Mouse (Mus musculus) hindbrain, embryonic 16.5 days (tissue): ENCODE measurements around the gene Tasp1. TPM values are rescaled to one million over a fixed set of nuclear protein-coding genes. Genes with fewer than 3 reads are reported as not detected.
"Not testable (repeated sequence)": the region's sequence is repeated elsewhere in the genome, so short reads cannot be mapped to it uniquely, and the experiment has no call there.

Experiments used
- ATAC-seq: fragments of 200-750 bp; cut with Nextera tagmentation; 2 replicates; pipeline ENCODE4 v1.8.0; 2017; ENCODE audit warnings: moderate TSS enrichment, moderate library complexity
- H3K27ac ChIP-seq: fragments of 300-500 bp; sonication (generic); 2 replicates; pipeline ENCODE4 v1.5.1; 2014; ENCODE audit warnings: low read depth, mild to moderate bottlenecking, control low read depth, low read length, moderate library complexity
- H3K27me3 ChIP-seq: fragments of 300-500 bp; sonication (generic); replicated peaks from 2 replicates; pipeline ENCODE4 v1.6.1; 2014; ENCODE audit warnings: low read length; ENCODE audit not compliant: control insufficient read depth, insufficient read depth
- H3K36me3 ChIP-seq: fragments of 300-500 bp; sonication (generic); 2 replicates; pipeline ENCODE4 v1.6.1; 2014; ENCODE audit warnings: mild to moderate bottlenecking, low read length, moderate library complexity, mixed read lengths; ENCODE audit not compliant: control insufficient read depth, insufficient read depth
- H3K4me1 ChIP-seq: fragments of 300-500 bp; sonication (generic); 2 replicates; pipeline ENCODE4 v1.6.1; 2014; ENCODE audit warnings: low read depth, low read length; ENCODE audit not compliant: control insufficient read depth, insufficient read depth
- H3K4me2 ChIP-seq: fragments of 300-500 bp; sonication (generic); 2 replicates; pipeline ENCODE4 v1.6.1; 2014; ENCODE audit warnings: mild to moderate bottlenecking, low read length, control low read depth, moderate library complexity
- H3K4me3 ChIP-seq: fragments of 300-500 bp; sonication (generic); 2 replicates; pipeline ENCODE4 v1.5.1; 2014; ENCODE audit warnings: mild to moderate bottlenecking, low read length, control low read depth, moderate library complexity
- H3K9ac ChIP-seq: fragments of 300-500 bp; sonication (generic); 2 replicates; pipeline ENCODE4 v1.6.1; 2014; ENCODE audit warnings: low read depth, mild to moderate bottlenecking, control low read depth, low read length, moderate library complexity
- H3K9me3 ChIP-seq: fragments of 300-500 bp; sonication (generic); 2 replicates; pipeline ENCODE4 v1.6.1; 2014; ENCODE audit warnings: mild to moderate bottlenecking, low read length, moderate library complexity; ENCODE audit not compliant: control insufficient read depth
- WGBS: fragments of 180-500 bp; shearing (Covaris S2); extraction: QIAGEN DNeasy Blood & Tissue Kit; methylation state at CpG from one replicate; pipeline ENCODE4 v1.1.7; 2014; 5-methylcytosine and 5-hydroxymethylcytosine counted together
- polyA plus RNA-seq: library from polyadenylated mRNA; unstranded; fragments of >200 nt; fragmentation: Nextera tagmentation; extraction: Ambion mirVana; gene quantifications from 2 replicates; pipeline ENCODE4 v1.2.1, GENCODE M21; 2015

The Tasp1 gene
- polyA plus RNA-seq, 1 experiment from 2014 or later, result 24.6 TPM

DNA sequence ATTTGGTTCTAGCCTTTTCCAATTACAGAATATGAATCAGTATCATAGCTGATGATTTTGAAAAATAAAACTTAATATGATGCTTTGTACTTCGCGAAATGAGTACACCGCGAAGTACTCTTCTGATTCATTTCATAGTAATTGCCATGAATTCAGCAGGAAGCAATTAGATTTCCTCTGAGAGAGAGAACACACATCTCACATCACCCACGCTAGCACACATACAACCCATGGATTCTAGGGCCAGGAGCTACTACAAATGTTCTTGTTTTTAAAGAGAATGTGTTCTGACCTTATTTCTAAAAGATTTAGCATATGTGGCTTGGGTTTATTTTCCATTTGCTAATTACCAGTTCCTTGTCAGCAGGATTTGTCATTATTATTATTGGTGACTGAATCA lies 26.8 kb upstream of the Tasp1 start:
- WGBS, result 93% methylated on average over 5 of the region's 5 CpGs
- Histone ChIP-seq H3K4me3 (no peak overlapping the region), H3K36me3 (no peaks in the 10 kb centered on the region), H3K9me3 (no peaks in the 10 kb centered on the region), H3K27ac (no peak overlapping the region), H3K27me3 (no peaks in the 10 kb centered on the region), H3K4me2 (no peak overlapping the region), H3K9ac (no peak overlapping the region), H3K4me1 (no peaks in the 10 kb centered on the region)
- ATAC-seq, result no peak

DNA sequence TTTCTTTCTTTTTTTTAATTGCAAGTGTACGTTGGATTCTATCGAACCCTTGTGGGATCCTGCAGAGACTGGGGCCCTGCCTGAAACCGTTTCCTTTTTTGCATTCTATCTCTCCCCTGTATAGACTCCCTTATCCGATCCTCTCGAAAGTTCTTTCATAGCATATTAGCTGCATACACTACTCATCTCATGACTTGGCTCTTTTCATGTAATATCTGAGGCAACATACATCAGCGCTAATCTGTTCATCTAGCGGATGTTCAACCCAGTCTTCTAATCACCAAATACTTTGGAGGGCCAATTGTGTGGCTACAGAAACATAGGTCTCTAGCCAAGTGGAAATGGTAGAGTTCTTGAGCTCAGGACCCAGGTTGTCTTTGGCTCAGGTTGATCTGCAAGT lies 17.6 kb upstream of the Tasp1 start:
- no peak overlapping the region for H3K27ac ChIP-seq
- H3K27me3 ChIP-seq, result no peaks in the 10 kb centered on the region
- no peak overlapping the region for H3K4me2 ChIP-seq
- no peak overlapping the region for H3K4me3 ChIP-seq
- H3K4me1 ChIP-seq, result no peaks in the 10 kb centered on the region
- no peak for ATAC-seq
- H3K9me3 ChIP-seq, result no peaks in the 10 kb centered on the region
- no peaks in the 10 kb centered on the region for H3K36me3 ChIP-seq
- 93% methylated on average over 7 of the region's 7 CpGs for WGBS
- H3K9ac ChIP-seq, result no peak overlapping the region

DNA sequence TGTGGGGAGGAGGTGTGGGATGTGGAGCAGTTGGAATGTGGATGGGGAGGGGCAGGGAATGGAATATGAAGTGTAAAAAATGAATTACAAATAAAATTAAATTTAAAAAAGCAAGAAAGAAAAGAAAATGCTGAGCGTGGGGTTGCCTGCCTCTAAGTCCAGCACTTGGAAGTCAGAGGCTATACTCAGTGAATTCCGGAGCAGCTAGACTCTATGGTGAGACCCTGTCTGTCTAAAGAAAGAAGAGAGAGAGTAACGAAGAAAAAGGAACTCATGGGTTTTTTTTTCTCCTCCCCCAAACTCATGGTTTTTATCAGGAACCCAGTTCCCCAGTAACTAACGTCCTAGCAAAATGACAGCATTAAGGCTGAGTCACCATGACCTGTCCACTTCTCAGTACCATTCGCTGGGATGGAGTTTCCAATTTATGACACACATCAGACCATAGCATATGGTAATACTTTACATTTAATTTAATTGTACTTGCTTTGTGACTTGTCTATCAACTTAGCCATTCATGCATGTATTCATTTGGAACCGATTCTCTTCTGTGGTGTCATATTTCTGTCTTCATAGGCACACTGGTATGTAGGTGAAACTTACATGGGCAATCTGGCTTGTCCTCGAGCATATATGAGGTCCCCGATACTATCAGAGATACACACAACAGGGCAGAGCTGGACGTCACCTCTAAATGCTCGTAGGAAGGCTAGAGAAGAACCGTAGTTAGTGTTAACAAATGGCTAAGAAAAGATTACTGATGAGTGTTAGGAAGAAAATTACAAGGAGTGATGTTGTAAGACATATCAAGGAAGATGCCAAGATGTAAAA lies 14.4 kb upstream of the Tasp1 start:
- WGBS, result 93% methylated on average over 11 of the region's 11 CpGs
- Histone ChIP-seq H3K4me2 (no peak overlapping the region), H3K4me1 (no peaks in the 10 kb centered on the region), H3K9me3 (no peaks in the 10 kb centered on the region), H3K27me3 (no peaks in the 10 kb centered on the region), H3K4me3 (no peak overlapping the region), H3K36me3 (no peaks in the 10 kb centered on the region), H3K9ac (no peak overlapping the region), H3K27ac (no peak overlapping the region)
- ATAC-seq, result no peak

- not testable (repeated sequence) for H3K27ac ChIP-seq, ATAC-seq, H3K4me1 ChIP-seq, H3K4me2 ChIP-seq, H3K36me3 ChIP-seq, H3K4me3 ChIP-seq, H3K9me3 ChIP-seq, H3K9ac ChIP-seq, H3K27me3 ChIP-seq
Measured at GRCm38 (mm10) chr2:140079284-140079683, 12.7 kb upstream of the Tasp1 start.

DNA sequence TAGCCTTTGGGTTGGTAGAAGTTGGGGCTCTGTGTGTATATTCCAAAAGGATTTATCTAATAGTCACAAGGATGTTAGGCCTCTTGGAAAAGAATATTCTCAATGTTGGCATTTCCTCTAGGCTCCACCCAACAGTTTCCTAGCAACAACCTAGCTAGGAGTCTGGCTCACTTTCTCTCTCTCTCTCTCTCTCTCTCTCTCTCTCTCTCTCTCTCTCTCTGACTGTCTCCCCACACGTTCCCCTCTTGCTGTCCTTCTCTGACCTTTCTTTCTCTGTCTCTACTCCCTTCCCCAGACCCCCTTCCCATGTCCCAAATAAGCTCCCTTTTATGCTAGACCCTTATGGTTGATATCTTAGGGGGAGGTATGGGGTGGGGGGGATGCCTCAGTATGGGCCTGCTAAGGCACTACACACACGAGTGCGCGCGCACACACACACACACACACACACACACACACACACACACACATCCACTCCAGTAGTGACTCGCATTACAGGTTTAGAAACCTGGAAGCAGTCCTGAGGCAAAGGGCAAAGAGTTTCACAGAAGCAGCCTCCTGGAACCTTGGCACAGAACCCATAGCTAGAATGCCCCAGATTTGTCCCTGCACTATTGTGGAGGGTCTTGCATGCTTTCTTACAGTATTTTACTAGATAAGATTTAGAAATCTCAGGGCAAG lies 12.1 kb upstream of the Tasp1 start:
- no peak overlapping the region for H3K9ac ChIP-seq
- 51% methylated on average over 6 of the region's 6 CpGs for WGBS
- H3K27me3 ChIP-seq, result no peaks in the 10 kb centered on the region
- H3K4me2 ChIP-seq, result no peak overlapping the region
- no peaks in the 10 kb centered on the region for H3K4me1 ChIP-seq
- H3K9me3 ChIP-seq, result no peaks in the 10 kb centered on the region
- no peaks in the 10 kb centered on the region for H3K36me3 ChIP-seq
- no peak overlapping the region for H3K4me3 ChIP-seq
- ATAC-seq, result no peak
- no peak overlapping the region for H3K27ac ChIP-seq

- H3K9ac ChIP-seq, result no peak overlapping the region
- WGBS, result 24% methylated on average over 1 of the region's 1 CpGs
- no peak overlapping the region for H3K4me2 ChIP-seq
- no peaks in the 10 kb centered on the region for H3K9me3 ChIP-seq
- no peak overlapping the region for H3K4me3 ChIP-seq
- H3K4me1 ChIP-seq, result no peaks in the 10 kb centered on the region
- H3K27me3 ChIP-seq, result no peaks in the 10 kb centered on the region
- no peak overlapping the region for H3K27ac ChIP-seq
- H3K36me3 ChIP-seq, result no peaks in the 10 kb centered on the region
- ATAC-seq, result no peak
Measured at GRCm38 (mm10) chr2:140077476-140077875, 10.9 kb upstream of the Tasp1 start.

GRCm38 (mm10) chr2:140075150-140075549 lies 8.5 kb upstream of the Tasp1 start:
- Histone ChIP-seq H3K27me3 (no peaks in the 10 kb centered on the region), H3K9me3 (no peaks in the 10 kb centered on the region), H3K4me3 (no peak overlapping the region), H3K36me3 (no peaks in the 10 kb centered on the region), H3K4me2 (no peak overlapping the region), H3K4me1 (no peaks in the 10 kb centered on the region), H3K27ac (no peak overlapping the region), H3K9ac (no peak overlapping the region)
- no peak for ATAC-seq
- 87% methylated on average over 3 of the region's 3 CpGs for WGBS

- no peaks in the 10 kb centered on the region for H3K27me3 ChIP-seq
- no peak overlapping the region for H3K4me3 ChIP-seq
- WGBS, result 59% methylated on average over 4 of the region's 4 CpGs
- H3K9me3 ChIP-seq, result no peaks in the 10 kb centered on the region
- H3K4me1 ChIP-seq, result peaks cover 8% of the 10 kb centered on the region
- H3K27ac ChIP-seq, result no peak overlapping the region
- H3K9ac ChIP-seq, result no peak overlapping the region
- H3K36me3 ChIP-seq, result no peaks in the 10 kb centered on the region
- peak overlapping the region; percentile 76 for H3K4me2 ChIP-seq
- ATAC-seq, result no peak
Measured at GRCm38 (mm10) chr2:140067516-140067915, 911 bp upstream of the Tasp1 start.

- peak overlapping the region; percentile 91 for H3K9ac ChIP-seq
- H3K4me2 ChIP-seq, result peak overlapping the region; percentile 76
- H3K27me3 ChIP-seq, result no peaks in the 10 kb centered on the region
- H3K36me3 ChIP-seq, result no peaks in the 10 kb centered on the region
- WGBS, result 86% methylated on average over 8 of the region's 8 CpGs
- H3K27ac ChIP-seq, result no peak overlapping the region; the same call in 1 of the 2 replicates
- H3K4me1 ChIP-seq, result peaks cover 8% of the 10 kb centered on the region
- H3K4me3 ChIP-seq, result peak overlapping the region; percentile 98
- no peaks in the 10 kb centered on the region for H3K9me3 ChIP-seq
- no peak for ATAC-seq
Measured at GRCm38 (mm10) chr2:140065676-140066075, 929 bp downstream of the Tasp1 start.
